8 mouse cellular contexts compared by ENCODE assay signal in genomic region chr15:78978875-78979274, GRCm38 (mm10). TPM values are rescaled to one million over a fixed set of nuclear protein-coding genes. Genes with fewer than 3 reads are reported as not detected.
A peak's percentile ranks its signal among the peaks of the same experiment; 100 is the strongest.
DNase-seq lines count a peak whose midpoint lies in the region.

No protein-coding gene starts in this region.

- intact Hi-C loops in gastrocnemius, postnatal 36 days (cut with DNase I): no loop called here

- DNase-seq in A20 (ENCODE audit: low read depth, low spot score): peak; percentile 56
- peak; percentile 74 to 83 for DNase-seq in adrenal gland, postnatal 36 days
- peak; percentile 76 to 89 for DNase-seq in gastrocnemius, postnatal 36 days
- peak; percentile 61 for DNase-seq in kidney, adult 11 months
- DNase-seq in lung, adult 18-20 months: peak; percentile 85 to 88
- peak; percentile 91 for DNase-seq in skeletal muscle tissue, adult 2 months (ENCODE audit: low read depth, low spot score)
- DNase-seq in layer of hippocampus, postnatal 14 days (ENCODE audit: low spot score in 2 of 2): no peak
- DNase-seq in cerebellum, adult 9-10 months: no peak

RNA-seq across cellular contexts. Expression of gene Triobp, which starts 31.4 kb away (rescaled TPM):
- total RNA-seq in adrenal gland, postnatal 36 days (2021): 100 to 1,000 TPM; 111 to 142 TPM
- total RNA-seq in gastrocnemius, postnatal 36 days (2021): 10 to 100 TPM; 35.6 to 42.3 TPM
- total RNA-seq in layer of hippocampus, postnatal 14 days (2021): 10 to 100 TPM; 19.3 to 21.1 TPM

RNA-seq across cellular contexts. Expression of gene Nol12, which starts 44.1 kb away (rescaled TPM):
- total RNA-seq in adrenal gland, postnatal 36 days (2021): 10 to 100 TPM; 41.5 to 47.4 TPM
- 10 to 100 TPM; 22.1 to 22.6 TPM for total RNA-seq in gastrocnemius, postnatal 36 days (2021)
- 10 to 100 TPM; 35.9 to 36.1 TPM for total RNA-seq in layer of hippocampus, postnatal 14 days (2021)

RNA-seq across cellular contexts. Expression of gene H1f0, which starts 49.4 kb away (rescaled TPM):
- 100 to 1,000 TPM; 127 to 173 TPM for total RNA-seq in adrenal gland, postnatal 36 days (2021)
- total RNA-seq in gastrocnemius, postnatal 36 days (2021): 10 to 100 TPM; 71.1 to 87.4 TPM
- 10 to 100 TPM; 88.8 to 94.3 TPM for total RNA-seq in layer of hippocampus, postnatal 14 days (2021)

RNA-seq across cellular contexts. Expression of gene Lgals1, which starts 52.4 kb away (rescaled TPM):
- total RNA-seq in adrenal gland, postnatal 36 days (2021): 100 to 1,000 TPM; 303 to 486 TPM
- total RNA-seq in gastrocnemius, postnatal 36 days (2021): 100 to 1,000 TPM; 188 to 289 TPM
- 10 to 100 TPM; 15.3 to 27.0 TPM for total RNA-seq in layer of hippocampus, postnatal 14 days (2021)

Comparison
In these comparisons a context has a peak if more than half of its experiments do, and no peak if none do; other contexts are left out.
1. DNase-seq: peak in A20 (single experiment), adrenal gland, postnatal 36 days (2 of 2), gastrocnemius, postnatal 36 days (2 of 2), kidney, adult 11 months (single experiment), lung, adult 18-20 months (2 of 2) and skeletal muscle tissue, adult 2 months (single experiment); none in layer of hippocampus, postnatal 14 days (0 of 2) and cerebellum, adult 9-10 months (single experiment).